Mouse (Mus musculus): Measurements from ENCODE around the gene Add1. TPM values are rescaled to one million over a fixed set of nuclear protein-coding genes. Genes with fewer than 3 reads are reported as not detected.
A peak's percentile ranks its signal among the peaks of the same experiment; 100 is the strongest.

Gene Add1
- polyA plus RNA-seq, 1 experiment from 2014 or later: 222 TPM

DNA sequence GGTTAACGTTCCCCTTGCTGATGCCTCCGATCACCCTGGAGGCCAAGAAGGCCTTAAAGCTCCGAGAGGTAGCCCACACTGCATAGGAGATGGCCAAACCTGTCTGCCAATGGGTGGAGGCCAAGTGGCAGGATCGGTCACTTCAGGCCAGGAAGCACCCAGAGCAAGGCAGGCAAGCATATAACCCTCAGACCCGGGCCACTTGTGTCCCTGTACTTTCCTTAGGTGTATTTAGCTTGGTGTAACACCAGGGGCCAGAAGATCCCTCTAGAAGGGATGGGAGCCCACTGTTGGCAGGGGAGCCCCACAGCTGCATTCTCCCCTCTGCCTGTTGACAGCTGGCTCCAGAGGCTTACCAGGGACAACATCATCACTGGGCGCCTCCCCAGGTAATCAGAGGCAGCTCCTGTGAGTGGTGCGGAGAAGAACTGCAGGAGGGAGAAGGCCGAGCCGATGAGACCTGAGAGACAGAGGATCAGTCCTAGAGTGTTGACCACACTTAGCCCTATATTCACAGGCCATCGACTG lies 62.3 kb downstream of the Add1 start:
- H3K36me3 ChIP-seq (ENCODE audit: insufficient read depth): peaks cover 79% of the 10 kb centered on the region
- H3K4me3 ChIP-seq (ENCODE audit: low read depth, low read length): peak overlapping the region; percentile 67
- H3K4me1 ChIP-seq (ENCODE audit: insufficient read depth): peaks cover 6% of the 10 kb centered on the region; the same call in 1 of the 2 replicates
- no peak for TF ChIP-seq CTCF (IDR thresholded peaks at IDR 0.05; ENCODE audit: low read depth)
- H3K9ac ChIP-seq: peak overlapping the region; percentile 76
- peak overlapping the region; percentile 96 for H3K4me2 ChIP-seq
- DNase-seq (peak; percentile 4), ATAC-seq (ENCODE audit: insufficient read depth) (no peak)
- WGBS: 56% methylated on average over 10 of the region's 10 CpGs
- no peaks in the 10 kb centered on the region for H3K27me3 ChIP-seq (ENCODE audit: insufficient read depth, low read length)
- H3K9me3 ChIP-seq (ENCODE audit: low read depth, low read length): no peaks in the 10 kb centered on the region
- no peak overlapping the region; the same call in 1 of the 2 replicates for H3K27ac ChIP-seq (ENCODE audit: low read depth)

DNA sequence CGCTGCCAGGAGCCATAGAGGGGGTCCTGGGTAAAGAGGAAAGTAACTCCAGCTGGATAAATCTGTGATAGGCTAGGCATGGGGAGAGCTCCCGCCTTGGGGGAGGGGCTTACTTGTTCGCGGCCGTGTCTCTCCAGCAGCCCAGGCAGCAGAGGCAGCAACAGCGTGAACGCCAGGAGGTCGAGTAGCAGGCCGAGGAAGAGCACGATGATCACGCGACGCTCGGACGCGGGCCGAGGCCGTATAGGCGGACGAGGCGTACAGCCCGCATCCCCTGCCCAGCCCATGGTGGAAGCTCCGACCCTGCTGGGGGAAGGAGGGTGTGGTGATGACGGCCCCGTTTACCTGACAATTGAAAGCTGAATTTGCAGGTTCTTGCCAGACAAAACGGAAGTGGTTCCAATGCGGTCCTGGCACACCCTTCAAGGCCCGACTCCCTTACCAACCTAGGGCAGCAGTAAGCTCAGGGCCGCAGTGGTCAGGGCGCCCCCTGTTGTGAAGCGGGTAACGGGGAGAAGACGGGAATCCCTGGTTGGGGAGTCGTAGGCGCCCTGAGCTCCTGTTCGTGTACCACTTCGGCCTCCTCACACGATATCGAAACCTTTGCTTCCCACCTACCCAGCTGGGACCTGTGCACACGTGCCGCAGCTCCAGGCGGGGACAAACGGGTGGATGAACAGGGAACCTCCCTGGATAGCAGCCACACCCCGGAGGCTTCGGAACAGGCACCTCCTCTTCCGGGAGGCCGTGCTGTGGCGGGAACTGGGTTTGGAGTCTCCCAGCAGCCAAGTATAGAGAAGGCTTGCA lies 63.2 kb downstream of the Add1 start, which contains the start of gene Mfsd10:
Gene Mfsd10 (minus strand): TSS at position 732 of the 807 bp plus-strand sequence.
- H3K4me3 ChIP-seq (ENCODE audit: low read depth, low read length): peak within 1 kb of the TSS; percentile 67
- peaks cover 79% of the 10 kb centered on the region for H3K36me3 ChIP-seq (ENCODE audit: insufficient read depth)
- peak; percentile 89 for ATAC-seq (ENCODE audit: insufficient read depth)
- peak within 1 kb of the TSS; percentile 96 for H3K4me2 ChIP-seq
- under 1% methylated on average over 48 of the region's 48 CpGs for WGBS
- peak; percentile 92 for DNase-seq
- peak within 1 kb of the TSS; percentile 94 for H3K27ac ChIP-seq (ENCODE audit: low read depth)
- no peaks in the 10 kb centered on the region for H3K9me3 ChIP-seq (ENCODE audit: low read depth, low read length)
- H3K9ac ChIP-seq: peak within 1 kb of the TSS; percentile 76
- no peaks in the 10 kb centered on the region for H3K27me3 ChIP-seq (ENCODE audit: insufficient read depth, low read length)
- peak; percentile 65 for TF ChIP-seq CTCF (IDR thresholded peaks at IDR 0.05; ENCODE audit: low read depth)
- peaks cover 6% of the 10 kb centered on the region; the same call in 1 of the 2 replicates for H3K4me1 ChIP-seq (ENCODE audit: insufficient read depth)

DNA sequence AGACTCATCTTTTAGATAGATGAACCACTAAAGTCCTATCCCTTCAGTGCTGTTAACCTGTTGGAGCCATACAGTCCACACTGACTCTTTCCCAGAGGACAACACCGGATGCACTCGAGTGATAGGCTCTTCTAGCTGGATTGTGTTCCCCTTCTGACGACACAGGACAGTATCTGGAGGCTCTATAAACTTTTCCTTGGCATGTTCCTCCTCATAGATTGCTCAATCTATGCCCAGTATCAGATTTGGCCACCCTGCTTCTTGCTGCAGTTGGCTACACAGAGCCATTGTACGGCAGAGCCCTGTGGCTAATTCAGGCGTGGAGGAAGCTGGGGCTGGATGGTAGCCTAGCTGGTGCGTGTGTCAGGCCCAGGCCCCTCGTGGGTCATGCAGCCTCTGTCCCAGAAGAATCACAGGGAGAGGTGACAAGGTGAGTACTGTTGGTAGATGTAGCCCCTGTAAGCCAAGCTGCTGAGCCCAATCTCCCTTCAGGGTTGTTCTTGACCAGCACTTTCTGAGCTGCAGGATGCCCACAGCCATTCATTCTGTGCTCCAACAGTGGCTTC lies 64.2 kb downstream of the Add1 start:
- H3K9ac ChIP-seq: peak overlapping the region; percentile 76
- peak overlapping the region; percentile 67 for H3K4me3 ChIP-seq (ENCODE audit: low read depth, low read length)
- H3K27ac ChIP-seq (ENCODE audit: low read depth): 0 out of 2 replicates have a peak overlapping the region, but pooled peaks have one; percentile 14

GRCm38 (mm10) chr5:34641991-34642390 lies 68.5 kb downstream of the Add1 start:
- WGBS: 82% methylated on average over 3 of the region's 3 CpGs
- Histone ChIP-seq H3K27me3 (ENCODE audit: insufficient read depth, low read length) (no peaks in the 10 kb centered on the region), H3K4me1 (ENCODE audit: insufficient read depth) (no peaks in the 10 kb centered on the region), H3K36me3 (ENCODE audit: insufficient read depth) (peaks cover 86% of the 10 kb centered on the region), H3K4me2 (no peak overlapping the region), H3K4me3 (ENCODE audit: low read depth, low read length) (no peak overlapping the region), H3K9me3 (ENCODE audit: low read depth, low read length) (no peaks in the 10 kb centered on the region), H3K27ac (ENCODE audit: low read depth) (no peak overlapping the region), H3K9ac (no peak overlapping the region)
- ATAC-seq (ENCODE audit: insufficient read depth) (no peak), DNase-seq (no peak)
- TF ChIP-seq CTCF (IDR thresholded peaks at IDR 0.05; ENCODE audit: low read depth): no peak

More for the DNA sequence above, 64.2 kb downstream of the Add1 start:
- no peak for TF ChIP-seq CTCF (IDR thresholded peaks at IDR 0.05; ENCODE audit: low read depth)
- Histone ChIP-seq H3K4me1 (ENCODE audit: insufficient read depth) (peaks cover 6% of the 10 kb centered on the region; the same call in 1 of the 2 replicates), H3K9me3 (ENCODE audit: low read depth, low read length) (no peaks in the 10 kb centered on the region), H3K4me2 (peak overlapping the region; percentile 96), H3K36me3 (ENCODE audit: insufficient read depth) (peaks cover 74% of the 10 kb centered on the region), H3K27me3 (ENCODE audit: insufficient read depth, low read length) (no peaks in the 10 kb centered on the region)
- 73% methylated on average over 7 of the region's 7 CpGs for WGBS
- ATAC-seq (ENCODE audit: insufficient read depth): no peak
- no peak for DNase-seq

GRCm38 (mm10) chr5:34642932-34643331 lies 69.5 kb downstream of the Add1 start:
- WGBS: 69% methylated on average over 5 of the region's 5 CpGs
- no peak overlapping the region for H3K9ac ChIP-seq
- DNase-seq: peak; percentile 76

GRCm38 (mm10) chr5:34647581-34647980 lies 74.1 kb downstream of the Add1 start:
- Histone ChIP-seq H3K27ac (ENCODE audit: low read depth) (no peak overlapping the region), H3K9me3 (ENCODE audit: low read depth, low read length) (no peaks in the 10 kb centered on the region), H3K27me3 (ENCODE audit: insufficient read depth, low read length) (no peaks in the 10 kb centered on the region), H3K4me3 (ENCODE audit: low read depth, low read length) (no peak overlapping the region), H3K4me2 (no peak overlapping the region), H3K9ac (no peak overlapping the region), H3K36me3 (ENCODE audit: insufficient read depth) (peaks cover 97% of the 10 kb centered on the region), H3K4me1 (ENCODE audit: insufficient read depth) (no peaks in the 10 kb centered on the region)
- ATAC-seq (ENCODE audit: insufficient read depth) (no peak), DNase-seq (peak; percentile 81)
- 47% methylated on average over 4 of the region's 4 CpGs for WGBS
- TF ChIP-seq CTCF (IDR thresholded peaks at IDR 0.05; ENCODE audit: low read depth): peak; percentile 81

More at GRCm38 (mm10) chr5:34642932-34643331, 69.5 kb downstream of the Add1 start:
- Histone ChIP-seq H3K36me3 (ENCODE audit: insufficient read depth) (peaks cover 91% of the 10 kb centered on the region), H3K9me3 (ENCODE audit: low read depth, low read length) (no peaks in the 10 kb centered on the region), H3K27me3 (ENCODE audit: insufficient read depth, low read length) (no peaks in the 10 kb centered on the region), H3K4me2 (no peak overlapping the region), H3K4me1 (ENCODE audit: insufficient read depth) (no peaks in the 10 kb centered on the region), H3K4me3 (ENCODE audit: low read depth, low read length) (no peak overlapping the region), H3K27ac (ENCODE audit: low read depth) (no peak overlapping the region)
- peak; percentile 54; the same call in 1 of the 2 replicates for ATAC-seq (ENCODE audit: insufficient read depth)
- TF ChIP-seq CTCF (IDR thresholded peaks at IDR 0.05; ENCODE audit: low read depth): peak; percentile 68

GRCm38 (mm10) chr5:34652961-34653360 lies 79.5 kb downstream of the Add1 start:
- Histone ChIP-seq H3K36me3 (ENCODE audit: insufficient read depth) (peaks cover 92% of the 10 kb centered on the region), H3K4me1 (ENCODE audit: insufficient read depth) (no peaks in the 10 kb centered on the region), H3K9ac (no peak overlapping the region), H3K27ac (ENCODE audit: low read depth) (no peak overlapping the region), H3K9me3 (ENCODE audit: low read depth, low read length) (no peaks in the 10 kb centered on the region), H3K27me3 (ENCODE audit: insufficient read depth, low read length) (no peaks in the 10 kb centered on the region), H3K4me2 (no peak overlapping the region), H3K4me3 (ENCODE audit: low read depth, low read length) (no peak overlapping the region)
- no peak for DNase-seq
- no peak for TF ChIP-seq CTCF (IDR thresholded peaks at IDR 0.05; ENCODE audit: low read depth)
- 92% methylated on average over 5 of the region's 5 CpGs for WGBS
- no peak for ATAC-seq (ENCODE audit: insufficient read depth)
